Mouse (Mus musculus) embryonic facial prominence, embryonic 10.5 days (tissue): ENCODE data around the gene Gm3417. TPM values are rescaled to one million over a fixed set of nuclear protein-coding genes. Genes with fewer than 3 reads are reported as not detected.

Experiments used
- polyA plus RNA-seq: library from polyadenylated mRNA; unstranded; fragments of >200 nt; fragmentation: Nextera tagmentation; extraction: Ambion mirVana; gene quantifications from 2 replicates; pipeline ENCODE4 v1.2.1, GENCODE M21; 2016

The Gm3417 gene
- polyA plus RNA-seq, 1 experiment from 2014 or later = 0.55 TPM

Other genes starting within 250 kb of the Gm3417 start
- gene Wdr27, start 35.6 kb downstream of the Gm3417 start, polyA plus RNA-seq = 4.3 and 5.0 TPM in 2 replicates
- gene 1600012H06Rik, start 35.6 kb downstream of the Gm3417 start, polyA plus RNA-seq = 24.9 and 27.3 TPM in 2 replicates
- gene Phf10, start 17.5 kb downstream of the Gm3417 start, polyA plus RNA-seq = 28.2 and 33.8 TPM in 2 replicates
- gene 9030025P20Rik, start 322 bp downstream of the Gm3417 start, polyA plus RNA-seq = 8.6 and 11.9 TPM in 2 replicates
- gene Gm3435, start 31.4 kb upstream of the Gm3417 start, polyA plus RNA-seq = 6.3 and 7.8 TPM in 2 replicates
- 93.9 and 95.6 TPM in 2 replicates for gene Ermard, start 62.4 kb upstream of the Gm3417 start, polyA plus RNA-seq
- gene Tcte3, start 62.7 kb upstream of the Gm3417 start, polyA plus RNA-seq = not detected in 2 replicates
- 3.7 and 4.2 TPM in 2 replicates for gene Gm3448, start 62.7 kb upstream of the Gm3417 start, polyA plus RNA-seq